Mouse (Mus musculus) cerebral cortex, adult 2 months (tissue): ENCODE measurements around the gene Olfr776.

Experiments used
- WGBS: fragments of 180-500 bp; shearing (Covaris S2); methylation state at CpG from one replicate; pipeline ENCODE4 v1.1.7; 2018; 5-methylcytosine and 5-hydroxymethylcytosine counted together

Olfr776 gene

GRCm38 (mm10) chr10:129258827-129259226, at the start of gene Olfr776:
TSS of gene Olfr776 (plus strand) at chr10:129259127.

DNA sequence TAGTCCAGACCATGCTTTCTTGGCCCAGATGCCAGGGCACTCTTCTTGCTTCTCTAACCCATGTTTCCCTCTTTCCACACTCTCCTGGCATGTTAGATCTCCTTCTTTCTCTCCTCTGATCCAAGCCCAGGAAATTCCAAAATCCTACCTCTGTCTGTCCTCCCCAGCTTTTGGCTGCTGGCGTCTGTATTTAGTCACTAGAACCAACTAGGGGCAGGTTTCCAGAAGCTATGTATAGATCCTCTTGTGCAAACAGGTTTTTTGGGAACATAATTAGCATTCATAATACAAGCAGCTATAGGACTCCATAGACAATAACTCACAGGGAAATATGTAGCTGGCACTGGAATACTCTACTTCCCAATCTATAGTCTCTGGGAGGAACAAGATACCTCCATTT, 28.2 kb upstream of the Olfr776 start:
- 47% methylated on average over 1 of the region's 1 CpGs for WGBS

DNA sequence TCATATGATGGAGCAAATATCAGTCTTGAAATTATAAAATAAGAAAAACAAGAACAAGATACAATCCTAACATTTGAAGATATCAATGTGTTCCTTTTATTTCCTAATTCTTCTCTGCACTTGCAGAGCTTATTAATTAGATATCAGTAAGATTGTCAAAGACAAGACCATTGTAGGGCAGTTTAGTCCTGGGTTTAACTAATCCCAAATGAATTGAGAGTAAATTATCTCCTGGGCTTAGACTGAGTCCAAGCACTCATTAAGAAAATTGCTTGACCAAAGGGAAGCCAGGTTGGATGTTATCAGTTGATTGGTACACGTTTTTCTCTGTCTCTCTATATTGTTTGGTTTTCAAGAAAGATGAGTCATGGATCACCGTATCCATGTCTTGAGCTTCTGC, 23.0 kb upstream of the Olfr776 start, which contains the start of gene Olfr774:
Gene Olfr774 (plus strand): TSS at position 301 of the 400 bp plus-strand sequence.
- WGBS: 79% methylated on average over 2 of the region's 2 CpGs

- 72% methylated on average over 3 of the region's 3 CpGs for WGBS
Measured at GRCm38 (mm10) chr10:129248112-129248511, 10.8 kb upstream of the Olfr776 start, which contains the start of gene Olfr775. TSS of gene Olfr775 (plus strand) at chr10:129248412.

DNA sequence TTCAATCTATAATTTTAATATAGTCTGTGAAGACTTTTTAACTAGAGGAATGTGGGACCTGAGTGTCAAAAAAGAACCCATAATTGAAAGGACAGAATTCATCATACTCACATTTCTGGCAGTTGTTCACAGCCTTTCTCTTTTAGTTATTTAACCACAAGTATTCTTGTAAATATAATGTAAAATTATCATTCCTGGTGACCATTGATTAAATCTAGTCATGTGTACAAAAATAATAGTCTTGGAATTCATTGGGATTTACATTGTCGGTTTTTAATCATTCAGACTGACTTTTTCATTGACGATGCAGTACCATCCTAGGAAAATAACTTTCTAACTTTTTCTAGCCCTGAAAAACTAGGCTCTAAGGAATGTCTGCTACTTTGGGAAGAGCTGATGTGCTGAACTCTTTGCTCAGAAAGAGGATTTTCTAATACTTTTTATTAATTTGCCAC, 12.2 kb downstream of the Olfr776 start, which contains the start of gene Olfr777:
Gene Olfr777 (minus strand): TSS at position 405 of the 455 bp plus-strand sequence.
- 95% methylated on average over 2 of the region's 2 CpGs for WGBS

DNA sequence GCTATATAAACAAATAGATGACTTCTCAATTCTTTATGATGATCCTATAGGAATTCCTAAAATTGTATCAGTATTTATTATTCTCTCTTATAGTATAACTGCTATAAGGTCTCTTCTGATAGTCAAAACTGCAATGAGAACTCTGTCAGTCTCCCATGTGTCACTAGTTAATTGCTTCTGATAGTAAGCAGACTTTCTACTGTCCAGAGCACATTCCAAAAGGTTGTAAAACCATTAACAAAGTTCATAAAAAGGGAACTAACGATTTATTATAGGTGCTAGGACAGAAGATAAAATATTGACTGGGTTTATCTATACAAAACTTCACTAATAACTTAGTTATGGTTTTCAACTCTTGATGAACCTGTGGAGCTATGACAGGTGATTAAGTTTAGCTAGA, 54.0 kb downstream of the Olfr776 start:
- WGBS: 53% methylated on average over 1 of the region's 1 CpGs

GRCm38 (mm10) chr10:129313521-129313920, 54.6 kb downstream of the Olfr776 start:
- no CpG with 5 or more reads among the region's 1 CpGs for WGBS
